Mouse (Mus musculus) midbrain, embryonic 12.5 days (tissue): ENCODE results near the gene Gm5478. TPM values are rescaled to one million over a fixed set of nuclear protein-coding genes. Genes with fewer than 3 reads are reported as not detected.
"Not testable (repeated sequence)": the region's sequence is repeated elsewhere in the genome, so short reads cannot be mapped to it uniquely, and the experiment has no call there.

Experiments
- ATAC-seq: fragments of 200-750 bp; cut with Nextera tagmentation; 2 replicates; pipeline ENCODE4 v1.8.0; 2017; ENCODE audit warnings: low read depth, moderate TSS enrichment, moderate library complexity; ENCODE audit not compliant: low FRiP score
- H3K27ac ChIP-seq: fragments of 300-500 bp; sonication (generic); replicated peaks from 2 replicates; pipeline ENCODE4 v1.5.1; 2016; ENCODE audit warnings: mild to moderate bottlenecking
- H3K27me3 ChIP-seq: fragments of 300-500 bp; sonication (generic); 2 replicates; pipeline ENCODE4 v1.6.1; 2016; ENCODE audit warnings: mild to moderate bottlenecking
- H3K36me3 ChIP-seq: fragments of 300-500 bp; sonication (generic); 2 replicates; pipeline ENCODE4 v1.6.1; 2016
- H3K4me1 ChIP-seq: fragments of 300-500 bp; sonication (generic); 2 replicates; pipeline ENCODE4 v1.6.1; 2016
- H3K4me2 ChIP-seq: fragments of 300-500 bp; sonication (generic); replicated peaks from 2 replicates; pipeline ENCODE4 v1.6.1; 2016; ENCODE audit warnings: mild to moderate bottlenecking, moderate library complexity
- H3K4me3 ChIP-seq: fragments of 300-500 bp; sonication (generic); 2 replicates; pipeline ENCODE4 v1.5.1; 2016; ENCODE audit warnings: mild to moderate bottlenecking
- H3K9ac ChIP-seq: fragments of 300-500 bp; sonication (generic); replicated peaks from 2 replicates; pipeline ENCODE4 v1.6.1; 2016; ENCODE audit warnings: mild to moderate bottlenecking, moderate library complexity
- H3K9me3 ChIP-seq: fragments of 300-500 bp; sonication (generic); 2 replicates; pipeline ENCODE4 v1.6.1; 2016; ENCODE audit warnings: mild to moderate bottlenecking
- WGBS: fragments of 180-500 bp; shearing (Covaris S2); methylation state at CpG from one replicate; pipeline ENCODE4 v1.1.7; 2016; 5-methylcytosine and 5-hydroxymethylcytosine counted together
- microRNA-seq: library from miRNA; unstranded; fragments of <30 nt; microRNA quantifications from one replicate; pipeline ENCODE4, GENCODE M21; 2017
- polyA plus RNA-seq: library from polyadenylated mRNA; unstranded; fragments of >200 nt; fragmentation: Nextera tagmentation; extraction: Ambion mirVana; gene quantifications from 2 replicates; pipeline ENCODE4 v1.2.1, GENCODE M21; 2016

Gene Gm5478
- not detected in 2 replicates for polyA plus RNA-seq

GRCm38 (mm10) chr15:101647280-101647679 lies at the start of gene Gm5478:
Gene Gm5478 (minus strand): TSS chr15:101647380.
- Histone ChIP-seq H3K27ac (no peak within 1 kb of the TSS), H3K27me3 (no peaks in the 10 kb centered on the region), H3K4me1 (no peaks in the 10 kb centered on the region), H3K36me3 (no peaks in the 10 kb centered on the region), H3K9ac (no peak within 1 kb of the TSS), H3K4me2 (no peak within 1 kb of the TSS), H3K4me3 (no peak within 1 kb of the TSS), H3K9me3 (no peaks in the 10 kb centered on the region)
- ATAC-seq = no peak
- 84% methylated on average over 3 of the region's 3 CpGs for WGBS

GRCm38 (mm10) chr15:101694207-101694606 lies 47.0 kb upstream of the Gm5478 start, which contains the start of gene Krt6a:
Gene Krt6a (minus strand): TSS chr15:101694307.
- Histone ChIP-seq H3K36me3 (no peaks in the 10 kb centered on the region), H3K27ac (no peak within 1 kb of the TSS), H3K4me1 (no peaks in the 10 kb centered on the region), H3K4me2 (no peak within 1 kb of the TSS), H3K27me3 (no peaks in the 10 kb centered on the region), H3K9ac (no peak within 1 kb of the TSS), H3K4me3 (no peak within 1 kb of the TSS), H3K9me3 (no peaks in the 10 kb centered on the region)
- ATAC-seq = no peak
- WGBS = 85% methylated on average over 5 of the region's 5 CpGs

GRCm38 (mm10) chr15:101690460-101690859 lies 43.3 kb upstream of the Gm5478 start:
- ATAC-seq, H3K36me3 ChIP-seq, H3K27me3 ChIP-seq, H3K9me3 ChIP-seq, H3K4me2 ChIP-seq, H3K4me3 ChIP-seq, H3K9ac ChIP-seq, H3K27ac ChIP-seq, H3K4me1 ChIP-seq: not testable (repeated sequence)
- WGBS = 89% methylated on average over 5 of the region's 5 CpGs

GRCm38 (mm10) chr15:101688161-101688560 lies 41.0 kb upstream of the Gm5478 start:
- Histone ChIP-seq H3K9me3 (no peaks in the 10 kb centered on the region), H3K27ac (no peak overlapping the region), H3K4me1 (no peaks in the 10 kb centered on the region), H3K9ac (no peak overlapping the region), H3K4me3 (no peak overlapping the region), H3K27me3 (no peaks in the 10 kb centered on the region), H3K4me2 (no peak overlapping the region), H3K36me3 (no peaks in the 10 kb centered on the region)
- 81% methylated on average over 2 of the region's 2 CpGs for WGBS
- no peak for ATAC-seq

- Histone ChIP-seq H3K9ac (no peak within 1 kb of the TSS), H3K4me3 (no peak within 1 kb of the TSS), H3K4me1 (no peaks in the 10 kb centered on the region), H3K36me3 (no peaks in the 10 kb centered on the region), H3K27ac (no peak within 1 kb of the TSS), H3K4me2 (no peak within 1 kb of the TSS), H3K9me3 (no peaks in the 10 kb centered on the region), H3K27me3 (no peaks in the 10 kb centered on the region)
- WGBS = 84% methylated on average over 2 of the region's 2 CpGs
- ATAC-seq = no peak
These were observed 33.0 kb upstream of the Gm5478 start, which contains the start of gene Krt6b for GRCm38 (mm10) chr15:101680187-101680586. Gene Krt6b (minus strand): TSS chr15:101680287.

- no peak overlapping the region for H3K27ac ChIP-seq
- no peaks in the 10 kb centered on the region for H3K27me3 ChIP-seq
- H3K4me2 ChIP-seq = no peak overlapping the region
- no peaks in the 10 kb centered on the region for H3K36me3 ChIP-seq
- ATAC-seq = no peak
- no peak overlapping the region for H3K4me3 ChIP-seq
- no peak overlapping the region for H3K9ac ChIP-seq
- 84% methylated on average over 1 of the region's 1 CpGs for WGBS
- no peaks in the 10 kb centered on the region for H3K9me3 ChIP-seq
- no peaks in the 10 kb centered on the region for H3K4me1 ChIP-seq
These were observed 28.8 kb upstream of the Gm5478 start for GRCm38 (mm10) chr15:101675978-101676377.

GRCm38 (mm10) chr15:101652736-101653265 lies 5.6 kb upstream of the Gm5478 start:
- H3K4me1 ChIP-seq = no peaks in the 10 kb centered on the region
- ATAC-seq = no peak
- H3K27ac ChIP-seq = no peak overlapping the region
- H3K9ac ChIP-seq = no peak overlapping the region
- 91% methylated on average over 5 of the region's 5 CpGs for WGBS
- no peak overlapping the region for H3K4me2 ChIP-seq
- no peaks in the 10 kb centered on the region for H3K9me3 ChIP-seq
- H3K4me3 ChIP-seq = no peak overlapping the region
- H3K27me3 ChIP-seq = no peaks in the 10 kb centered on the region
- H3K36me3 ChIP-seq = no peaks in the 10 kb centered on the region

GRCm38 (mm10) chr15:101627884-101628283 lies 19.3 kb downstream of the Gm5478 start, which contains the start of gene Gm5414:
Gene Gm5414 (minus strand): TSS chr15:101628188.
- Histone ChIP-seq H3K4me3 (no peak within 1 kb of the TSS), H3K4me1 (no peaks in the 10 kb centered on the region), H3K27ac (no peak within 1 kb of the TSS), H3K36me3 (no peaks in the 10 kb centered on the region), H3K9ac (no peak within 1 kb of the TSS), H3K4me2 (no peak within 1 kb of the TSS), H3K27me3 (no peaks in the 10 kb centered on the region), H3K9me3 (no peaks in the 10 kb centered on the region)
- 71% methylated on average over 2 of the region's 2 CpGs for WGBS
- no peak for ATAC-seq

- Histone ChIP-seq H3K27ac (no peak overlapping the region), H3K4me2 (no peak overlapping the region), H3K27me3 (no peaks in the 10 kb centered on the region), H3K9me3 (0 out of 2 replicates have a peak, but pooled peaks cover under 1% of the 10 kb centered on the region), H3K36me3 (no peaks in the 10 kb centered on the region), H3K4me1 (no peaks in the 10 kb centered on the region), H3K9ac (no peak overlapping the region), H3K4me3 (no peak overlapping the region)
- WGBS = 71% methylated on average over 6 of the region's 6 CpGs
- no peak for ATAC-seq
These were observed 48.1 kb downstream of the Gm5478 start for GRCm38 (mm10) chr15:101599123-101599522.

Small RNAs within 50 kb of the gene (microRNA-seq; reads per million reads assigned to microRNA genes)
- gene Gm44342 = not detected
- gene Gm44383 = not detected
- not detected for gene Gm44479

Other genes with a start within 250 kb of the Gm5478 start
- gene Krt7, start 236.3 kb downstream of the Gm5478 start, polyA plus RNA-seq = 5.8 and 6.3 TPM in 2 replicates
- 0.15 and 0.22 TPM in 2 replicates for gene Krt87, start 208.6 kb downstream of the Gm5478 start, polyA plus RNA-seq
- not detected in 2 replicates for gene Krt88, start 199.6 kb downstream of the Gm5478 start, polyA plus RNA-seq
- gene Krt81, start 183.6 kb downstream of the Gm5478 start, polyA plus RNA-seq = not detected in 2 replicates
- not detected in 2 replicates for gene Krt86, start 173.9 kb downstream of the Gm5478 start, polyA plus RNA-seq
- gene Krt83, start 155.9 kb downstream of the Gm5478 start, polyA plus RNA-seq = not detected in 2 replicates
- gene Gm49425, start 130.1 kb downstream of the Gm5478 start, polyA plus RNA-seq = not detected in 2 replicates
- gene Krt84, start 114.6 kb downstream of the Gm5478 start, polyA plus RNA-seq = not detected in 2 replicates
- gene Krt82, start 96.7 kb downstream of the Gm5478 start, polyA plus RNA-seq = not detected in 2 replicates
- gene Krt90, start 84.4 kb downstream of the Gm5478 start, polyA plus RNA-seq = 0.09 and 0.31 TPM in 2 replicates
- not detected in 2 replicates for gene Krt75, start 73.5 kb downstream of the Gm5478 start, polyA plus RNA-seq
- not detected in 2 replicates for gene Gm5414, start 19.2 kb downstream of the Gm5478 start, polyA plus RNA-seq
- gene Krt6b, start 32.9 kb upstream of the Gm5478 start, polyA plus RNA-seq = not detected in 2 replicates
- gene Krt6a, start 46.9 kb upstream of the Gm5478 start, polyA plus RNA-seq = not detected in 2 replicates
- gene Krt5, start 65.5 kb upstream of the Gm5478 start, polyA plus RNA-seq = 5.3 and 7.9 TPM in 2 replicates
- gene Krt71, start 95.7 kb upstream of the Gm5478 start, polyA plus RNA-seq = not detected in 2 replicates
- gene Krt72, start 139.1 kb upstream of the Gm5478 start, polyA plus RNA-seq = not detected in 2 replicates
- gene Krt73, start 155.0 kb upstream of the Gm5478 start, polyA plus RNA-seq = 0.34 TPM in 2 replicates
- not detected in 2 replicates for gene Krt2, start 170.8 kb upstream of the Gm5478 start, polyA plus RNA-seq
- gene Krt1, start 203.4 kb upstream of the Gm5478 start, polyA plus RNA-seq = 2.3 and 4.6 TPM in 2 replicates
- not detected in 2 replicates for gene Krt77, start 222.3 kb upstream of the Gm5478 start, polyA plus RNA-seq
- not detected in 2 replicates for gene Krt76, start 245.5 kb upstream of the Gm5478 start, polyA plus RNA-seq